Mouse (Mus musculus): ENCODE measurements around the gene Csnk1d. TPM values are rescaled to one million over a fixed set of nuclear protein-coding genes. Genes with fewer than 3 reads are reported as not detected.

Gene Csnk1d
- polyA plus RNA-seq, 1 experiment, result 49.2 TPM

DNA sequence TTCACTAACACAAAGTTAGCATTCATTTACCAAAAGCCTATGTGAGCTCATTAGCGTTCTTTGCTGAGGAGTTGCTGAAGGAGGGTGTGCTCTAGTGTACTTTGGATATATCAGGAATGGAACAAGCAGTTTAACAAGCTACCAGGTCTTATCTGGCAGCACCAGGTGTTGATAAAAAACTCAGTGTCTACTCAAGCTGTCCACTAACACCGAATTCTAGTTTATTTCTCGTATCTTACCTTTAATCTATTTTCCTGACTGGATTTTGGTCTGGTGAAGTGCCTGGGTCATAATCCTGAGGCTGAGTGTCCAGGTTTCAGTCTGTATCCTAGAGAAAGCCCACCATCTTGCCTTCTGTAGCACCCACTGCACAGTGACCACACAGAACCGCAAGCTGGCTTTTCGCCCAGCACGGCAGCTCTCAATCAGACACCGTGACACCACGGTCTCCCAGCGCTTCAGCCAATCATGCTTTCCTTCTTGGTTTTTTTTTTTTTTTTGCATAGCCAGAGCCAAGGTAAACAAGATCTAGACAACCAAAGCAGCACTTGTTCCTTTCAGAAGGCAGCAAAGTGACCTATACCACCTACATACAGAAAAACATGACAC lies 10.6 kb downstream of the Csnk1d start:
- WGBS, result 77% methylated on average over 9 of the region's 9 CpGs
- no peak for DNase-seq (ENCODE audit: low read depth in 1 of 2, low spot score in 2 of 2)
- H3K27ac ChIP-seq (ENCODE audit: insufficient read depth, low read length), result 0 out of 2 replicates have a peak overlapping the region, but pooled peaks have one; percentile 7
- H3K27me3 ChIP-seq (ENCODE audit: control insufficient read depth, insufficient read depth, low read length), result no peaks in the 10 kb centered on the region
- no peak overlapping the region for H3K4me3 ChIP-seq (ENCODE audit: extremely low read depth, insufficient read depth, insufficient read length)
- TF ChIP-seq POLR2A (IDR thresholded peaks at IDR 0.05; ENCODE audit: low read depth, low read length) (no peak), CTCF (IDR thresholded peaks at IDR 0.05; ENCODE audit: extremely low read depth, insufficient read depth, insufficient read length, insufficient replicate concordance) (no peak)
- H3K4me1 ChIP-seq (ENCODE audit: control insufficient read depth, insufficient read depth, insufficient read length), result peaks cover 4% of the 10 kb centered on the region; the same call in 1 of the 2 replicates
- H3K36me3 ChIP-seq (ENCODE audit: control insufficient read depth, insufficient read depth, low read length), result peaks cover 36% of the 10 kb centered on the region

GRCm38 (mm10) chr11:120979711-120980426 lies 11.3 kb downstream of the Csnk1d start:
- DNase-seq (ENCODE audit: low read depth in 1 of 2, low spot score in 2 of 2), result no peak
- 0 out of 2 replicates have a peak, but pooled peaks cover 4% of the 10 kb centered on the region for H3K4me1 ChIP-seq (ENCODE audit: control insufficient read depth, insufficient read depth, insufficient read length)
- TF ChIP-seq CTCF (IDR thresholded peaks at IDR 0.05; ENCODE audit: extremely low read depth, insufficient read depth, insufficient read length, insufficient replicate concordance) (no peak), POLR2A (IDR thresholded peaks at IDR 0.05; ENCODE audit: low read depth, low read length) (no peak)
- H3K36me3 ChIP-seq (ENCODE audit: control insufficient read depth, insufficient read depth, low read length), result peaks cover 37% of the 10 kb centered on the region
- no peaks in the 10 kb centered on the region for H3K27me3 ChIP-seq (ENCODE audit: control insufficient read depth, insufficient read depth, low read length)
- no peak overlapping the region for H3K27ac ChIP-seq (ENCODE audit: insufficient read depth, low read length)
- H3K4me3 ChIP-seq (ENCODE audit: extremely low read depth, insufficient read depth, insufficient read length), result no peak overlapping the region
- whole genome bisulfite sequencing, result 77% methylated on average over 8 of the region's 8 CpGs

DNA sequence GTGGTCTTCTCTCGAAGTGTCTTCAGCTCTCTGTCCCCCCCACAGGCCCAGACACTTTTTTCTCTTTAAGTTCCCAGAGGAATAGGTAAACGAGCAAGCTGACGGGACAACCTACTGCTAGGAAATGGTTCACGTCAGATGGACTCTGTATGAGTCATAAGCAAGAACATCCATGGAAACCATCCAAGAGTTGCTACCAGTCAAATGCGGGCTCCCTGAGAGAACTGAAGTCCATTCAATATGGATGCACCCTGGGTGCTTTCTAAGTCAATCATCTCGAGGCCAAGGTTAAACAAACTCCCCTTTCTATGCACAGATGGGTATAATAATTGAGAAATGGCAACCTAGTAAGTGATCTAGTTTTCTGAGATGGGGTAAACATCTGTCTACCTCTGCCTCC lies 17.8 kb downstream of the Csnk1d start:
- Histone ChIP-seq H3K27me3 (ENCODE audit: control insufficient read depth, insufficient read depth, low read length) (no peaks in the 10 kb centered on the region), H3K36me3 (ENCODE audit: control insufficient read depth, insufficient read depth, low read length) (peaks cover 48% of the 10 kb centered on the region), H3K27ac (ENCODE audit: insufficient read depth, low read length) (no peak overlapping the region), H3K4me3 (ENCODE audit: extremely low read depth, insufficient read depth, insufficient read length) (no peak overlapping the region), H3K4me1 (ENCODE audit: control insufficient read depth, insufficient read depth, insufficient read length) (no peaks in the 10 kb centered on the region)
- no peak for TF ChIP-seq CTCF (IDR thresholded peaks at IDR 0.05; ENCODE audit: extremely low read depth, insufficient read depth, insufficient read length, insufficient replicate concordance)
- TF ChIP-seq POLR2A (IDR thresholded peaks at IDR 0.05; ENCODE audit: low read depth, low read length), result no peak
- WGBS, result 86% methylated on average over 6 of the region's 6 CpGs
- no peak for DNase-seq (ENCODE audit: low read depth in 1 of 2, low spot score in 2 of 2)

DNA sequence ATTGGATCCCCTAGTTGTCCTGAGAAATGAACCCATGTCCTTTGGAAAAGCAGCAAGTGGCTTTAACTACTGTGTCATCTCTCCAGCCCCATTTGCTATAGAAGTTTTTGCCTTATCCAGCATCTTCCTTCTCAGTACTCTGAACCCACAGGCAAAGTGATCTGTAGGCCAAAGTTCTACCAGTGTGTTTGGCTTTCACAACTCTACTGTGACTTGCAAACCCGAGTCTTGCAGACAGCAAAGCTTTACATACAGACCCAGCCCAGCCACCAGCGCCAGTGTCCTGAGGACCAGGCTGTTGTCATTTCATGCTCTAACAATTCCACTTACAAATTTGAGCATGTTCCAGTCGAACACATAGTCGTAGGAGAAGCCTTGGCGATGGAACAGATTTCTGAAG lies 19.9 kb downstream of the Csnk1d start:
- no peak overlapping the region for H3K27ac ChIP-seq (ENCODE audit: insufficient read depth, low read length)
- WGBS, result 95% methylated on average over 5 of the region's 5 CpGs
- no peak overlapping the region for H3K4me3 ChIP-seq (ENCODE audit: extremely low read depth, insufficient read depth, insufficient read length)
- H3K36me3 ChIP-seq (ENCODE audit: control insufficient read depth, insufficient read depth, low read length), result peaks cover 55% of the 10 kb centered on the region
- no peaks in the 10 kb centered on the region for H3K4me1 ChIP-seq (ENCODE audit: control insufficient read depth, insufficient read depth, insufficient read length)
- no peaks in the 10 kb centered on the region for H3K27me3 ChIP-seq (ENCODE audit: control insufficient read depth, insufficient read depth, low read length)
- no peak for DNase-seq (ENCODE audit: low read depth in 1 of 2, low spot score in 2 of 2)
- TF ChIP-seq CTCF (IDR thresholded peaks at IDR 0.05; ENCODE audit: extremely low read depth, insufficient read depth, insufficient read length, insufficient replicate concordance), result no peak
- no peak for TF ChIP-seq POLR2A (IDR thresholded peaks at IDR 0.05; ENCODE audit: low read depth, low read length)

- 97% methylated on average over 5 of the region's 5 CpGs for WGBS
- no peak for DNase-seq (ENCODE audit: low read depth in 1 of 2, low spot score in 2 of 2)
- TF ChIP-seq CTCF (IDR thresholded peaks at IDR 0.05; ENCODE audit: extremely low read depth, insufficient read depth, insufficient read length, insufficient replicate concordance), result no peak
- no peak for TF ChIP-seq POLR2A (IDR thresholded peaks at IDR 0.05; ENCODE audit: low read depth, low read length)
- Histone ChIP-seq H3K4me1 (ENCODE audit: control insufficient read depth, insufficient read depth, insufficient read length) (no peaks in the 10 kb centered on the region), H3K27ac (ENCODE audit: insufficient read depth, low read length) (no peak overlapping the region), H3K36me3 (ENCODE audit: control insufficient read depth, insufficient read depth, low read length) (peaks cover 64% of the 10 kb centered on the region), H3K4me3 (ENCODE audit: extremely low read depth, insufficient read depth, insufficient read length) (no peak overlapping the region), H3K27me3 (ENCODE audit: control insufficient read depth, insufficient read depth, low read length) (no peaks in the 10 kb centered on the region)
Measured at GRCm38 (mm10) chr11:120969742-120970141, 21.4 kb downstream of the Csnk1d start.

DNA sequence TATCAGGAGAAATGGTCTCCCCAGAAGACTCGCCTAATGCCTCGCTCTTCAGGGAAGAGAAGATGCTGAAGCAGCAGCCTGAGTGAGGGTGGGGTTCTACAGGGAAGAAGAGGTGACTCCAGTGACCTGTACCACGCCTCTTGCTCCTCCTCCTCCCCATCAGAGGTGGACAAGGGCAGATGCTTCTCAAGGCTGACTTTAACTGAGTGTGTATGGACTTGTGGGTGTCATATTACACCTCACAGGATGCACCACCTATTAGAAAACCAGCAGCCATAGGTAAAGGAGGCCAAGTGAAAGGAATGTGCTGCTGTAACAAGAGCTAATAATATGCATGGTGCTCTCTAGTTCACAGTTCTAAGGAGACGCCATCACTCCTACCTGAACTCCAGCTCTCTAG lies 25.5 kb downstream of the Csnk1d start:
- Histone ChIP-seq H3K27ac (ENCODE audit: insufficient read depth, low read length) (no peak overlapping the region), H3K4me1 (ENCODE audit: control insufficient read depth, insufficient read depth, insufficient read length) (no peaks in the 10 kb centered on the region), H3K4me3 (ENCODE audit: extremely low read depth, insufficient read depth, insufficient read length) (no peak overlapping the region), H3K36me3 (ENCODE audit: control insufficient read depth, insufficient read depth, low read length) (peaks cover 63% of the 10 kb centered on the region), H3K27me3 (ENCODE audit: control insufficient read depth, insufficient read depth, low read length) (no peaks in the 10 kb centered on the region)
- no peak for TF ChIP-seq POLR2A (IDR thresholded peaks at IDR 0.05; ENCODE audit: low read depth, low read length)
- no peak for TF ChIP-seq CTCF (IDR thresholded peaks at IDR 0.05; ENCODE audit: extremely low read depth, insufficient read depth, insufficient read length, insufficient replicate concordance)
- no peak for DNase-seq (ENCODE audit: low read depth in 1 of 2, low spot score in 2 of 2)
- 95% methylated on average over 4 of the region's 4 CpGs for WGBS

Measured in spleen, adult 2 months (tissue).